Mouse (Mus musculus) lung, postnatal 36 days (tissue): ENCODE measurements around the gene Birc6.
"Not testable (repeated sequence)": the region's sequence is repeated elsewhere in the genome, so short reads cannot be mapped to it uniquely, and the experiment has no call there.

Experiments
- DNase-seq: peaks from one replicate; pipeline ENCODE4 v3.0.0; 2022; ENCODE audit warnings: mixed read lengths

The Birc6 gene

GRCm38 (mm10) chr17:74564151-74564550, 36.1 kb downstream of the Birc6 start:
- no peak for DNase-seq

DNA sequence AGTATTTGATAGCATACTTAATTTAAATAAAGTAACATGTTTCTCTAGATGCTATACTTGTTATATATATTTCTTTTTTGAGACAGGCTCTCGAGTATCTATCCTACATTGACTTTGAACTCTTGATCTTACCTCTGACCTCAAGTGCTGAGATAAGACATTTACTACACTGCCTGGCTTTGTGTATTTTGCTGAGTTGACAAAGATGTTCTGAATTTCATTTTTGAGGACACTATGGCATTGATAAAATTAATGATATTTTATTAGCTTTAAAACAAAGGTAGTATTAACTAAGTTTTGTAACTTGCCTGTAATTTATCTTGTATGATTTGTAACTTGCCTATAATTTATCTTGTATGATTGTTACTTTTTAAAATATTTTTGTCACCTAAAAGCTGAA, 41.1 kb downstream of the Birc6 start:
- no peak for DNase-seq

- no peak for DNase-seq
Measured at GRCm38 (mm10) chr17:74570585-74570984, 42.5 kb downstream of the Birc6 start.

- no peak for DNase-seq
Measured at GRCm38 (mm10) chr17:74577173-74577572, 49.1 kb downstream of the Birc6 start.

DNA sequence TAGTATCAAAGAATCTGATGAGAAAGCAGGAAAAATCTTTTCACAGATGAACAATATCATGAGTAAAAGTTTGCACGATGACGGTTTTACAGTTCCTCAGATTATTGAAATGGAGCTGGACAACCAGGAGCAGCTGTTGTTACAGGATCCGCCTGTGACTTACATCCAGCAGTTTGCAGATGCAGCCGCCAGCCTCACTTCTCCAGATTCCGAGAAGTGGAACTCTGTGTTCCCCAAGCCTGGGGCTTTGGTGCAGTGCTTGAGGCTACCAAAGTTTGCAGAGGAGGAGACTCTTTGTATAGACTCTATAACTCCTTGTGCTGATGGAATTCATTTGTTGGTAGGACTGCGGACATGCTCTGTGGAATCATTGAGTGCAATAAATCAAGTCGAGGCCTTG, 51.5 kb downstream of the Birc6 start:
- DNase-seq = no peak

GRCm38 (mm10) chr17:74580738-74581137, 52.6 kb downstream of the Birc6 start:
- peak; percentile 73 for DNase-seq

DNA sequence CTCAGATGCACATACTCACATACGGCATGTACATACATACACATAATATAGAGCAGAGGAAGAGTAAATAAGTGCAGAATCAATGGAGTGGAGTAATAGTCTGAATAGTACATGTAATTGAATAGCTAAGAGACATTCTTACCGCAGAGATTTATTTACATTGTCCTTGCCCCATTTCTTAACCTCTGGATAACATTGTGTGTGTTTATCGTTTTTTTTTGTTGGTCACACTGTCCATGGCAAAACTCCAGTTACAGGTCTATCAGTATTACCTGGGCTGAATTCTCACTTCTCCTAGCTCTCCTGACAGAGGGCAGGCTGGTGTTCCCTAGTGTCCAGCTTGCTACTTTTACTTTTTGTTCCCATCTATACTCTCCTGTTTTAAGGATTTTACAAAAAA, 58.7 kb downstream of the Birc6 start:
- DNase-seq = no peak

GRCm38 (mm10) chr17:74598908-74599307, 70.8 kb downstream of the Birc6 start:
- DNase-seq = no peak

GRCm38 (mm10) chr17:74599396-74599795, 71.3 kb downstream of the Birc6 start:
- no peak for DNase-seq

DNA sequence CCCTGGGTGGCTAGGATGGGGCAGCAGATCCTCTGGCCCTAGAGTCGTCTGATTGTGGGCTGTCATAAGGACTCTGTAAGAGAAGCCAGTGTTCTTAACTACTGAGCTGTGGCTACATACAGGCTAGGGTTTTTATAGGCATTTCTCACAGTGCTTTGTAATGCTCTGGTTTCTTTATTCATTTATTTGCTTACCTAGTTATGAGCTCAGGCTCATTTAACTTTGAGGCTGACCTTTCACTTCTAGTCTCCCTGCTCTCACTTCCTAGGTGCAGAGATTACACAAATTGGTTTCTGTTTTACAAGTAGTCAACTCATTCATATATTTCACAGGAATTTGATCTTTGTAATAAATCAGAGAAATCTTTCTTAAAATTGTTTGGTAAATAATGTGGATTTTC, 73.1 kb downstream of the Birc6 start:
- DNase-seq = no peak

DNA sequence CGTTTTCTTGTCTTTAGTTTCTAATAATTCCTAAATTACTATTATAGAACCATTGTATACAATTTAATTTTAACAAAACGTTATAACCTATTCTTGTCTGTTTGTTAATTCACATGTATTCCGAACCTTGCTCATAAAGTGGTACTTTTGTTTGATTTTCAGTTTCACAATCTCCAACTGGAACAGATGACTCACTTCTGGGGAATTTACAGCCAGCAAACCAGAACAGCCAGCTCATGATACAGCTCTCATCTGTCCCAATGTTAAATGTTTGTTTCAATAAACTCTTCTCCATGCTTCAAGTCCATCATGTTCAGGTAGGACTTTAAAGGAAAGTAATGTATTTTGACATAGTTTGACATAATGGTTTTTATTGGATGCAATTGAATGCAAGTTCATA, 102.7 kb downstream of the Birc6 start:
- peak; percentile 61 for DNase-seq

- DNase-seq = peak; percentile 8
Measured at GRCm38 (mm10) chr17:74642445-74642844, 114.3 kb downstream of the Birc6 start.

DNA sequence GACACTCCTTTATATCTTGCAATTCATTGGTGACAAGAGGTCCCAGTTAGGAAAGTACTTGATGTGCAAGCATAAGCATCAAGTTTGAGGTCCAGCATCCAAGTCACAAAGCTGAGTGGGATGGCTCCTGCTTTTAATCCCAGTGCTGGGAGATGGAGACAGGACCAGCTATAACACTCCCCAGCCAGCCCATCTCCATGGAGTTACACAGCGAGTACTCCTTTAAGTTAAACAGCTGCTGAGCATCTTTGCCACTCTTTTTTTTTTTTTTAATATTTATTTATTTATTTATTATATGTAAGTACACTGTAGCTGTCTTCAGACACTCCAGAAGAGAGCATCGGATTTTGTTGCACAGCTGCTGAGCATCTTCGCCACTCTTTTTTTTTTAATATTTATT, 130.3 kb downstream of the Birc6 start:
- DNase-seq = no peak

DNA sequence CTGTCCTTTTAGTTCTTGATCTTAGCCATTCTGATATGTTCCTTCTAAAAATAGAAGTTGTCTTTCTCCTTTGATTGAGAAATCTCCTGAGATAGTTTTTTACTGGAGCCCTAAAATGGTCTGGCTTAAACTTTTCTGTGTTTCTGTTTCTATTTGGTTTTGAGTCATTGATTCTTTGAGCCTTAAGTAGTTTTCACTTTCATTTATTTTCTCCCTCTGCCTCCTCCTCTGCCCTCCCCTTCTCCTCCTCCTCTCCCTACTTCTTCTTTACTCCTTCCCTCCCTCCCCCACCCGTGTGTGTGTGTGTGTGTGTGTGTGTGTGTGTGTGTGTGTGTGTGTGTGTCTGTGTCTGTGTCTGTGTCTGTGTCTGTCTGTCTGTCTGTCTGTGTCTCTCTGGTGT, 139.9 kb downstream of the Birc6 start:
- no peak for DNase-seq

GRCm38 (mm10) chr17:74670031-74670430, 141.9 kb downstream of the Birc6 start:
- peak; percentile 80 for DNase-seq

DNA sequence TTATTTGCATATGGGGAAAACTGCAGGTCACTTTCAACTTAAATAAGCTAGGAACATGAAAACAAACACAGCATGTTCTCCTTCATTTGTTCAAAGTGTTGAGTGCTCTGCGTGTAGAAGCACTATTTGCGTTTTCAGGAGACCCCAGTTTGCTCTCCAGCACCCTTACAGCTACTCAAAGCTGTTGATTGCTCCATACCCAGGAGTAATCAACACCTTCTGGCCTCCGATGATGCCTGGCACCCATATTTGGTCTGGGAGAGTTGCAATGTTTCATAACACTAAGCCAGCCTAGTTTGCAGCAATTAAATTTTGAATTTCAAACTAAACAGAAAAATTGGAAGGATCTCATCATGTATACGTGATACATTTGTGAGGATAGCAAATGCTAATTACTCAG, 144.4 kb downstream of the Birc6 start:
- DNase-seq = peak; percentile 62

DNA sequence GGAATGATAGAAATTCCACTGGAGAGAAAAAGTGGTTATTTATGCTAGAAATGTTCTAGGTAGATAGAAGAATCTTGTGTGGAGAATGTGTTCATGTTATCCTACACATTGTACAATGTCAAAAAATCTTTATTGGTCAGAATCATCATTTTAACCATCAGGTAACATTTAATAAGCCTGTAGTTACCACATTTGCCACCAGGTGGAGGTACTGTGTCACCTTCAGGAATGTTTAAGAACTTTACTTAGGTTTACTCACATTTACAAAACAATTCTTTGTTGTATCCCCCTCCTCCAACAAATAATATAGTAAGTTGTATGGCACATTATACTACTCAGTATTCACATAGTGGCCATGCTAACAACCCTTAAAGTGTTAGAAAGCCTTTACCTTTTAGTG, 145.2 kb downstream of the Birc6 start:
- DNase-seq = peak; percentile 86

- peak; percentile 5 for DNase-seq
Measured at GRCm38 (mm10) chr17:74678061-74678460, 150.0 kb downstream of the Birc6 start.

DNA sequence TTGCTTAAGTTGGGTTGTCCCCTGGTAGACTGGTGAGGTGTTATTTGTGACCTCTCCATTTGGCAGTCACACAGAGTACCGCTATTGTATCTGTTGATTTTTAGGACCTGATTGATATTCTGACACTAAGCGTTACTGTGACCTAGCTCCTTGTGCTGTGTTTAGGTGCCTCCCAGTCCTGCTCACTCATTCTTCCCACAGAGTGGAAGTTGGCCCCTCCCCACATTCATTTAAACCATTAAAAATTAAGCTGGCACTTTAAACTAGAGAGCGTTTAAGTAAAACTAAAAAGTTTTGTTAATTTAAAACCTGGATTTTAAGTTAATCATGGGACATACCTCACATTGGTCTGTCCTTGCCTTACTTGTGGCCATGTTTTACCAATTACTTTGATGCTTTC, 156.8 kb downstream of the Birc6 start:
- no peak for DNase-seq

GRCm38 (mm10) chr17:74688555-74688954, 160.5 kb downstream of the Birc6 start:
- no peak for DNase-seq

- no peak for DNase-seq
Measured at GRCm38 (mm10) chr17:74689406-74689805, 161.3 kb downstream of the Birc6 start.

GRCm38 (mm10) chr17:74701661-74702060, 173.6 kb downstream of the Birc6 start:
- not testable (repeated sequence) for DNase-seq

DNA sequence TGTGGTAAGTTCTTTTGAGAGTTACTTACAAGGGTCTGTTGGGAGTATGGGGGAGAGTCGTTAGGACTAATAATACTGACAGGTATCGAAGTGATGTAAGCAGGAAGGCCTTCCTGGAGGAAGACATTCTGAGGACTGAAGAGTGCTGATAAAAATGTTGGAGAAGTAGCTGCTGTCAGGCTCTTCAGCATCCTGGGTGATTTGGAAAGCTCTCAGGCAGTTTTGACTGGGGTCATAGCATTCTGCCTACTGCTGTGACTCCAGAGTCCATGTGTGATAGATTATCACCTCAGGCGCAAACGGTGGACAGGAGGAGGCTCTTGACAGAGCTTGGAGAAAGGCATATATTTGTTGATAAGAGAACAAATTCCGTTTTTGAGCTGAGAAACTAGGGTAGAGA, 177.4 kb downstream of the Birc6 start:
- no peak for DNase-seq

- no peak for DNase-seq
Measured at GRCm38 (mm10) chr17:74706593-74706992, 178.5 kb downstream of the Birc6 start.

DNA sequence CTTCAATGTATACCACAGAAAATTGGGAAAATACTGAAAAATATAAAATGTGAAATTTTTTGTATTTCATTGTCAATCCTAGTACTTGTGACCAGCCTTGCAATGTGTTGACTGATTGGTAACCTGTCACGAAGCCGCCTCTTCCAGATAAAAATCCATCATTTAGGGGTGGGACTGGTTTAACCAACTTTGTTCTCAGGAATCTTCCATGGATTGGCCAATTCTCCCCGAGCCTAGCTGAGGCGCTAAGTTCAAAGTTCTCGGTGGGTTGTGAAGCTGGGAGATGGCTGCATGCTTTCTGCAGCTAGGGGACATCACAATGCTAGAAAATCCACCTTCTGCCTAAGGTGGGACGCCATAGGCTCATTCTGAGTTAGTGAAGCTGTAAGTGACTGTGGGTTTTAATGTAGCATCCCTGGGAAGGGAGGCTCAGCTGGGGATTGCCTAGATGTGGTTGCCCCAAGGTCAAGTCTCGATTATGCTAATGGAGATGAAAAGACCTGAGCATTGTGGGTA, 179.6 kb downstream of the Birc6 start:
- no peak for DNase-seq

DNA sequence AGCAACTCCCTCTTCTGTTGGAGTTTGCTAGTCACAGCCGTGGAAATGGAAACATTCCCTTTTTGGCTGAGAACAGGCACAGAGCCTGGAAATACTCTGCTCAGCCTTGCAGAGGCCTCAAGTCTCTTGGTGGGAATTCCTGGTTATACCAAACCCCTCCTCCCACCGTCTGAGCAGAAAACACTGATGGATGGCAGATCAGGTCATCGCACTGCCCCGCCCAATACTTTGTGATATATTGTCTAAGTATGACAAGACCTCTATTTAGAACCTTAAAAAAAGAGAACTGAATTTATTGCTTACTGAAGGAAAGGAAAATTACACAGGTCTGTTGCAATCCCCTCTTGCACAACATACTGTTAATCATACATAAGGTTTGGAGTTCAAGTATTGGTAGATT, 182.6 kb downstream of the Birc6 start:
- DNase-seq = peak; percentile 68
